Mouse (Mus musculus): ENCODE results near the gene Kremen1.

Gene Kremen1

GRCm38 (mm10) chr11:5214483-5215040, 46.8 kb downstream of the Kremen1 start:
- no peak for DNase-seq

GRCm38 (mm10) chr11:5203054-5203453, 58.3 kb downstream of the Kremen1 start:
- no peak for DNase-seq

GRCm38 (mm10) chr11:5201799-5202680, 59.3 kb downstream of the Kremen1 start:
- no peak for DNase-seq

GRCm38 (mm10) chr11:5199879-5200278, 61.5 kb downstream of the Kremen1 start:
- DNase-seq, result no peak

- no peak for DNase-seq
Measured at GRCm38 (mm10) chr11:5197068-5197467, 64.3 kb downstream of the Kremen1 start.

- no peak for DNase-seq
Measured at GRCm38 (mm10) chr11:5196583-5196982, 64.8 kb downstream of the Kremen1 start.

GRCm38 (mm10) chr11:5193576-5193881, 67.8 kb downstream of the Kremen1 start:
- no peak for DNase-seq

GRCm38 (mm10) chr11:5192840-5193575, 68.3 kb downstream of the Kremen1 start:
- DNase-seq, result no peak

GRCm38 (mm10) chr11:5192084-5192516, 69.3 kb downstream of the Kremen1 start:
- no peak for DNase-seq

- no peak for DNase-seq
Measured at GRCm38 (mm10) chr11:5189239-5189933, 72.0 kb downstream of the Kremen1 start.

GRCm38 (mm10) chr11:5188170-5188569, 73.2 kb downstream of the Kremen1 start:
- no peak for DNase-seq

- DNase-seq, result no peak
Measured at GRCm38 (mm10) chr11:5184832-5185231, 76.5 kb downstream of the Kremen1 start.

GRCm38 (mm10) chr11:5184250-5184649, 77.1 kb downstream of the Kremen1 start:
- no peak for DNase-seq

GRCm38 (mm10) chr11:5182870-5183269, 78.5 kb downstream of the Kremen1 start:
- DNase-seq, result no peak

GRCm38 (mm10) chr11:5181850-5182404, 79.4 kb downstream of the Kremen1 start:
- peak; percentile 55 for DNase-seq

GRCm38 (mm10) chr11:5179391-5179790, 82.0 kb downstream of the Kremen1 start:
- no peak for DNase-seq

- no peak for DNase-seq
Measured at GRCm38 (mm10) chr11:5177171-5177570, 84.2 kb downstream of the Kremen1 start.

GRCm38 (mm10) chr11:5176685-5177084, 84.7 kb downstream of the Kremen1 start:
- DNase-seq, result no peak

GRCm38 (mm10) chr11:5175866-5176265, 85.5 kb downstream of the Kremen1 start:
- no peak for DNase-seq

GRCm38 (mm10) chr11:5175141-5175540, 86.2 kb downstream of the Kremen1 start:
- DNase-seq, result no peak

GRCm38 (mm10) chr11:5172861-5173260, 88.5 kb downstream of the Kremen1 start:
- DNase-seq, result no peak

- DNase-seq, result peak; percentile 38
Measured at GRCm38 (mm10) chr11:5167311-5167710, 94.0 kb downstream of the Kremen1 start.

GRCm38 (mm10) chr11:5165471-5165916, 95.9 kb downstream of the Kremen1 start:
- DNase-seq, result peak; percentile 78
